Mouse (Mus musculus) neural tube, embryonic 15.5 days (tissue): ENCODE measurements at regions not wholly inside any gene's neighbourhood (a gene's known extent, or its start where the extent isn't known, plus 50 kb on each side); places are given as distances from the start of the nearest gene placed in this dataset.

Experiments used
- ATAC-seq: fragments of 200-750 bp; cut with Nextera tagmentation; 2 replicates; pipeline ENCODE4 v1.8.0; 2017; ENCODE audit warnings: mild to moderate bottlenecking, moderate TSS enrichment, moderate library complexity; ENCODE audit not compliant: low FRiP score
- H3K27ac ChIP-seq: fragments of 300-500 bp; sonication (generic); replicated peaks from 2 replicates; pipeline ENCODE4 v1.5.1; 2015; ENCODE audit warnings: mild to moderate bottlenecking, inconsistent platforms
- H3K27me3 ChIP-seq: fragments of 300-500 bp; sonication (generic); replicated peaks from 2 replicates; pipeline ENCODE4 v1.6.1; 2015; ENCODE audit warnings: inconsistent platforms
- H3K36me3 ChIP-seq: fragments of 300-500 bp; sonication (generic); 2 replicates; pipeline ENCODE4 v1.6.1; 2015; ENCODE audit warnings: inconsistent platforms
- H3K4me1 ChIP-seq: fragments of 300-500 bp; sonication (generic); 2 replicates; pipeline ENCODE4 v1.6.1; 2015; ENCODE audit warnings: inconsistent platforms
- H3K4me2 ChIP-seq: fragments of 300-500 bp; sonication (generic); 2 replicates; pipeline ENCODE4 v1.6.1; 2015; ENCODE audit warnings: inconsistent platforms, mild to moderate bottlenecking, moderate library complexity
- H3K4me3 ChIP-seq: fragments of 300-500 bp; sonication (generic); replicated peaks from 2 replicates; pipeline ENCODE4 v1.5.1; 2015; ENCODE audit warnings: mild to moderate bottlenecking, inconsistent platforms
- H3K9ac ChIP-seq: fragments of 300-500 bp; sonication (generic); replicated peaks from 2 replicates; pipeline ENCODE4 v1.6.1; 2015; ENCODE audit warnings: mild to moderate bottlenecking, inconsistent platforms
- H3K9me3 ChIP-seq: fragments of 300-500 bp; sonication (generic); replicated peaks from 2 replicates; pipeline ENCODE4 v1.6.1; 2016; ENCODE audit warnings: inconsistent platforms
- WGBS: fragments of 180-500 bp; shearing (Covaris S2); methylation state at CpG from one replicate; pipeline ENCODE4 v1.1.7; 2015; ENCODE audit warnings: mixed read lengths; 5-methylcytosine and 5-hydroxymethylcytosine counted together

DNA sequence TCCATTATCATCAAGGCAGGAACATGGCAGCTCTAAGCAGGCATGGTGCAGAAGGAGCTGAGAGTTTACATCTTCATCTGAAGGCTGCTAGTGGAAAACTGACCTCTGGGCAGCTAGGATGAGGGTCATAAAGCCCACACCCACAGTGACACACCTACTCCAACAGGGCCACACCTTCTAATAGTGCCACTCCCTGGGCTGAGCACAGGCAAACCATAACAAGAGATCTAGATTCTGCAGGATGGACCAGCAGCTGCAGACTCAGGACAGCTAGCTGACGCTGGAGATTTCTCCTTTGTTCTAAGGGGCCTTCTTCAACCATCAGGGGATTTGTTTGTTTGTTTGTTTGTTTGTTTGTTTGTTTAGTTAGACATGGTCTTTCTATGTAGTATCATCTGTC is 79.6 kb upstream of the Bod1 start:
- Histone ChIP-seq H3K4me1 (peaks cover 10% of the 10 kb centered on the region), H3K36me3 (no peaks in the 10 kb centered on the region), H3K4me3 (no peak overlapping the region), H3K9ac (no peak overlapping the region), H3K9me3 (no peaks in the 10 kb centered on the region), H3K4me2 (no peak overlapping the region), H3K27ac (no peak overlapping the region), H3K27me3 (no peaks in the 10 kb centered on the region)
- 93% methylated on average over 1 of the region's 1 CpGs for WGBS
- no peak for ATAC-seq

DNA sequence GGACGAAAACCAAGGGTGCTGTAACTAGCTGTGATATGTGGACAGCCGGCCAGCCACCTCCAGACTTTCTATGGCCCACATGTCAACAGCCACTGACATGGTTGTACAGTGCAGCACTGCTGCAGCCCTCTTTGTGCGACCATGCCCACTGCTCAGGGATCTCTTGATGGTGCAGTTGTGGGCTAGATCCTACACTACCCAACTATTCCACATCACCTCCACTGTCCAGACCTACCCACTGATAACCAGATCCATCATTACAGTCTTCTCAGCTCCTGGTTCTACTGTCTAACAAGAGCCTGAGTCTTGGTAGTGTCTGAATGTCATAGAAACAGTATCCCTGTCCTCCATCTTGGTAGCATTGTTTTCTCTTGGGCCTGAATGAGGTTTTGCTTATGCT is 81.5 kb upstream of the Bod1 start:
- Histone ChIP-seq H3K9ac (no peak overlapping the region), H3K4me3 (no peak overlapping the region), H3K4me1 (peaks cover 10% of the 10 kb centered on the region), H3K27me3 (no peaks in the 10 kb centered on the region), H3K27ac (peak overlapping the region; percentile 10; the same call in 1 of the 2 replicates), H3K4me2 (no peak overlapping the region), H3K9me3 (no peaks in the 10 kb centered on the region), H3K36me3 (no peaks in the 10 kb centered on the region)
- ATAC-seq = 0 out of 2 replicates have a peak, but pooled peaks have one; percentile 26
- 89% methylated on average over 3 of the region's 3 CpGs for WGBS

DNA sequence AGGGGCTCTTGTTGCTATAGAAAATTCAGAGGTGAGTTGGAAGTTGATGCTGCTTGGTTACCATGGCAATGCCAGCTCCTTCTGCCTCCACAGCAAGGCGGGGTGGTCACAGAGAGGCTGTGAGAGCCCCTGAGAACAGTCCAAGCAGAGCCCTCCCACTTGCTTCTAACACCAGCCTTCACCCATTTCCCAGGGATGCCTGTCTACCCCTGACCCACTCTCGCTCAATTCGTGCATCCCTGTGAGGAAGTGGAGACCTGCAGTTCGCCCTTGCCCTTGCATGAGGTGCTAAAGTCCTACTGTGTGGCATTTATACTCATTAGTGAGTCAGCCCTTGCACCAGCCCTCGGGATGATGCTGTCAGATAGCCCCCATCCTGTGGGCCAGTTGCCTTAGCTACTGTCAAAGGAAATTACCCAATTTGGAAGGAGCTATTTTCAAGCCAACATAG is 82.1 kb upstream of the Bod1 start:
- no peaks in the 10 kb centered on the region for H3K27me3 ChIP-seq
- no peak overlapping the region for H3K4me2 ChIP-seq
- H3K27ac ChIP-seq = no peak overlapping the region; the same call in 1 of the 2 replicates
- H3K36me3 ChIP-seq = no peaks in the 10 kb centered on the region
- ATAC-seq = peak; percentile 81
- 49% methylated on average over 5 of the region's 5 CpGs for WGBS
- no peaks in the 10 kb centered on the region for H3K9me3 ChIP-seq
- peaks cover 10% of the 10 kb centered on the region for H3K4me1 ChIP-seq
- H3K4me3 ChIP-seq = no peak overlapping the region
- no peak overlapping the region for H3K9ac ChIP-seq

DNA sequence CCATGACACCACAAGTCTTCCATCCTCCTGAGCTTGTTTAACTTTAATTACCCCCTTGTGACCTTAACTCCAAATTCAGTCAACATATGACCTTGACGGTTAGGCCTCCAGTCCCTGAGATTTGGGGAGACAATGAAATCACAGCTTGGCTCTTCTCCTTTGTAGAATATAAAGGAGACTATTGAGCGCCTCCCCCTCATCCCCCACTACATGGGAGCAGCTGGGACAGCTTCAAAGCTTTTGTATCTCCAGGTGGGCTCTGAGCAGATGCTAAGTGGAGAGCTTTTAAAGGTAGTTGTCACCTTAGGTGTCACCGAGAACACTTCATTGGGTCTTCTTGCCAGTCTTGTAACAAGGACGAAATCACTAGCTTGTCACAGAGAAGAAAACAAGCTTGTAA is 82.7 kb upstream of the Bod1 start:
- Histone ChIP-seq H3K4me3 (no peak overlapping the region), H3K9ac (no peak overlapping the region), H3K27ac (no peak overlapping the region), H3K4me2 (no peak overlapping the region), H3K9me3 (no peaks in the 10 kb centered on the region), H3K36me3 (no peaks in the 10 kb centered on the region), H3K4me1 (peaks cover 17% of the 10 kb centered on the region), H3K27me3 (no peaks in the 10 kb centered on the region)
- WGBS = 49% methylated on average over 4 of the region's 4 CpGs
- ATAC-seq = no peak

DNA sequence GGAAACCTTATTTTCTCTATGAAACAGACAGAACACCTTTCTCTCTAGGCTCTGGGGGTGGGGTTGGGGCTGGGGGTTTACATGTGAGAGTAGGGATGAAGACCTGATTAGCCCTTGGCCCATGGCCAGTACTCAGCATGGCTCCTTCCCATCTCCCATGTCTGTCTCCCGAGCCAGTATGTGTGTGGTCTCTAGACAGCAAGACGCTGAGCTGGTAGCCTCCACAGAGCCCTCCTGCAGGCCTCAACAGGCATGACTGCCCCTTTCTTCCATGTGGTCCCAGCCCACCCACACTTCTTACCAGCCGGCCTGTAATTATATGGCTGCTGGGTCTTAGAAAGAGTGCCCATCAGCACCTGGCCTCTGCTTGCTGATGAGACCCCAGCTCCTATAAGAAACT is 84.2 kb upstream of the Bod1 start:
- no peak for ATAC-seq
- Histone ChIP-seq H3K27ac (no peak overlapping the region), H3K9me3 (no peaks in the 10 kb centered on the region), H3K4me3 (no peak overlapping the region), H3K36me3 (no peaks in the 10 kb centered on the region), H3K4me2 (no peak overlapping the region), H3K4me1 (peaks cover 28% of the 10 kb centered on the region), H3K9ac (no peak overlapping the region), H3K27me3 (no peaks in the 10 kb centered on the region)
- 25% methylated on average over 3 of the region's 3 CpGs for WGBS

DNA sequence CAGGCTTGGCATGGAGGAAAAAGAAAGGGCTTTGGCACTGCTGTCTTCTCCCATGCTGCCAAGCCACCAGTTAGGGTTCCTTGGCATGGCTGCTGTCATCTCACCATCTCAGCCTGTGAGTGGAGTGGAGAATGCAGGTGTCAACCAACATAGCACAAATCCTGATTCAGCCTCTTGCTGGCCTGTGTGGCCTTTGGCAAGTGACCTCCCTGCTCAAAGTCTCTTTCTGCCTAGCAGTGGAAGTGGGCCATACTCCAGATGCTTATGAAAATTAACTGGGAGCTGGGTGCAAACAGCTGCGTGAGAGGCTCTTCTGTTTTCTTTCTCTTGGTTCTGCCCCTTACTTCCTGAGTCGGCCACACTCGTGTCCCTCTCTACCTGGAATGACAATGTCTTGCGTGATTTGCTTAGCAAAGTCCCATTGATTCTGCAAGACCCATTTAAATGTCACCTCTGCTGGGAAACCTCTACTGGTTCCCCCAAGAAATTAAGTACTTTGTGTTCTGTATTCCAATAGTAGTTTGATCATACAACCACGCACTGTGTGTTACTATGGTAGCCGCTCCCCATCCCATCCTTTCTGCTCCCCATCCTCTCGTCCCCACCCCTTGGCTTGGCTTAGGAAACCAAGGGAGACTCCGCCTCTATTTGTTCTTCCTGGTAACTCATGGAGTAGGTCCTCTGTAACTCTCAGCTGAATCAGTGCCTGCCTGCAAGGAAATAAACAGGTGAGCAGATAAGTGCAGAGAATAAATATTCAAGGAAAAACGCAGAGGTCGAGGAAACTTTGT is 84.9 kb upstream of the Bod1 start:
- H3K4me1 ChIP-seq = peaks cover 28% of the 10 kb centered on the region
- H3K27me3 ChIP-seq = no peaks in the 10 kb centered on the region
- no peak overlapping the region for H3K9ac ChIP-seq
- 86% methylated on average over 10 of the region's 10 CpGs for WGBS
- H3K4me3 ChIP-seq = no peak overlapping the region
- H3K4me2 ChIP-seq = no peak overlapping the region
- ATAC-seq = no peak
- H3K9me3 ChIP-seq = no peaks in the 10 kb centered on the region
- no peaks in the 10 kb centered on the region for H3K36me3 ChIP-seq
- no peak overlapping the region for H3K27ac ChIP-seq

DNA sequence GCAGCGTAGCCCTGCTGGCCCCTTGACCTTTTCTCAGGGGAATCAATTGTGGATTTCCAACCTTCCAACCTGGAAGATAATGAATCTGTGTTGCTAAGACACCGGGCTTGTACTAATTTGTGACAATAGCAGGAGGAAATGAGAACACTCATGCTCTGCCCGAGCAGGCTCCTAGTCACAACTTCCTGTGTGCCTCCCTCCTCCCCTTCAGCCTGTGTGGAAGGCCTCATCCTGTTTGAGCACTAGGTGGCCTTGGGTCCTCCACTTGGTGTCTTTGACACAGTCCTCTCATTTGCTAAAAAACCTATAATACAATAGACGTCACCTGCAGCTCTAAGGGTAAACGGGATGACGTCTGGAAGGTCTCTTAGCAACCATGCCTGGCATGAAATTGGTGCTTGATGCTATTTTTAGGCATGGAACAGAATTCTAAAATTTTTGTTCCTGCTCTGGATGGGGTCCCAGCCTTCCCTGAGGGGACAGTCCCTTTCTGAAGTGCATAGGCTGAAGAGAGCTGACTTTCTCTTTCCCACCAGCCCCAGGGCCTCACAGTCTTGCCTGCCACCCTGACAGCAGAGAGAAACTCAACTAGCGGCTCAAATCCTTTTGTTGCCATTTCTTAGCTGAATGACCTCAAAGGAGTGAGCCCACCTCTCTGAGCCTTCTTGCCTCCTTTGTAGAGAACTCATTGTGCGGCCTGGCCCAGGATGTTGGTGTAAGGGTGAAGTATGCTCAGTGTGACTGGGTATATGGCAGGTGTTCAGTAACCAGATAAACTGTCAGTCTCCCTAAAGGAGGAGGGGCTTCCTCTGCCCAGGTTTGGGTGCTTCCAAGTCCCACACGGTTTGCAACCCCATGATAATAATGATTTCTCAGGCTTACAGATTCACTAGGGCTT is 88.4 kb upstream of the Bod1 start:
- no peaks in the 10 kb centered on the region for H3K9me3 ChIP-seq
- peak; percentile 40; the same call in 1 of the 2 replicates for ATAC-seq
- H3K27ac ChIP-seq = peak overlapping the region; percentile 43; the same call in 1 of the 2 replicates
- H3K4me2 ChIP-seq = no peak overlapping the region
- no peak overlapping the region for H3K4me3 ChIP-seq
- no peak overlapping the region for H3K9ac ChIP-seq
- WGBS = 38% methylated on average over 9 of the region's 9 CpGs
- H3K27me3 ChIP-seq = no peaks in the 10 kb centered on the region
- H3K4me1 ChIP-seq = peaks cover 18% of the 10 kb centered on the region
- no peaks in the 10 kb centered on the region for H3K36me3 ChIP-seq

DNA sequence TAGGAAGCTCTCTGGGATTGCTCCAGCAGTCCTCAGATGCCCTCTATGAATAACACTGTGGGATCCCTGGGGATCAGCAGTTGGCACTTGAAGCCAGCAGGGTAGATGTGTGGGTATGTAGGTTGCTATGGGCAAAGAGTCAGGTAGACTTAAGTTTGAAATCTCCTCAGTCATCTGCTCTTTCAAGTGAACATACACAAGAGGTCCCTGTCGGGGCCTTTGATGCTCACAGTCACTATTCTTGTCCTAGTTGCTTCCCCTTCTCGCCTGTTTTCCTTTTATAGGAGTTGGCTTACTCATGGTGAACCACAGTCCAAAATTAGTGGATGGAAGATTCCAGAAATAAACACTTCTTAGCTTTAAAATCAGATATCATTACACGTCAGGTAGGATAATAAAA is 92.2 kb upstream of the Bod1 start:
- 88% methylated on average over 3 of the region's 3 CpGs for whole genome bisulfite sequencing

DNA sequence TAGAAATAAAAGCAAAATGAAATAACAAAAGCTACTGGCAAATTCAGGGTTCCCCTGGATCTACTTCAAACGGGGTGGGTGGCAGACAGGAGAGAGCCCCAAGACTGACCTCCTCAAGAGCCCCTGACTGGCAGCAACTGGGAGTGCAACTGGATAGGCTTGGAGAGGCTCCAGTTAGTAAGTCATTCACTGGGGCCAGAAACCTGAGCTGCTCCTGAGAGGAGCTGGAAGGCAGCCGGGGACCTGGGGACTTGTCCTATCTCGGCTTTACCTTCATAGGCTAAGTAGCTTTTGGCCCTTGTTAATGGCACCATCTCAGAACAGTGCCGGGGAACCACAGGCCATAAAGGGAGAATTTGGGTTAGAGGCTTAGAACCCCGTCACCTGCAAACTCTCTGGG is 94.6 kb upstream of the Bod1 start:
- Histone ChIP-seq H3K4me2 (no peak overlapping the region), H3K36me3 (no peaks in the 10 kb centered on the region), H3K4me1 (peaks cover 22% of the 10 kb centered on the region), H3K9me3 (no peaks in the 10 kb centered on the region), H3K27ac (no peak overlapping the region), H3K27me3 (no peaks in the 10 kb centered on the region), H3K9ac (no peak overlapping the region), H3K4me3 (no peak overlapping the region)
- WGBS = 93% methylated on average over 5 of the region's 5 CpGs
- ATAC-seq = no peak

More for the DNA sequence above, 92.2 kb upstream of the Bod1 start:
- H3K27me3 ChIP-seq = no peaks in the 10 kb centered on the region
- H3K9ac ChIP-seq = no peak overlapping the region
- H3K27ac ChIP-seq = no peak overlapping the region
- H3K4me2 ChIP-seq = no peak overlapping the region
- ATAC-seq = no peak
- no peaks in the 10 kb centered on the region for H3K36me3 ChIP-seq
- no peaks in the 10 kb centered on the region for H3K9me3 ChIP-seq
- H3K4me1 ChIP-seq = peaks cover 27% of the 10 kb centered on the region
- no peak overlapping the region for H3K4me3 ChIP-seq

DNA sequence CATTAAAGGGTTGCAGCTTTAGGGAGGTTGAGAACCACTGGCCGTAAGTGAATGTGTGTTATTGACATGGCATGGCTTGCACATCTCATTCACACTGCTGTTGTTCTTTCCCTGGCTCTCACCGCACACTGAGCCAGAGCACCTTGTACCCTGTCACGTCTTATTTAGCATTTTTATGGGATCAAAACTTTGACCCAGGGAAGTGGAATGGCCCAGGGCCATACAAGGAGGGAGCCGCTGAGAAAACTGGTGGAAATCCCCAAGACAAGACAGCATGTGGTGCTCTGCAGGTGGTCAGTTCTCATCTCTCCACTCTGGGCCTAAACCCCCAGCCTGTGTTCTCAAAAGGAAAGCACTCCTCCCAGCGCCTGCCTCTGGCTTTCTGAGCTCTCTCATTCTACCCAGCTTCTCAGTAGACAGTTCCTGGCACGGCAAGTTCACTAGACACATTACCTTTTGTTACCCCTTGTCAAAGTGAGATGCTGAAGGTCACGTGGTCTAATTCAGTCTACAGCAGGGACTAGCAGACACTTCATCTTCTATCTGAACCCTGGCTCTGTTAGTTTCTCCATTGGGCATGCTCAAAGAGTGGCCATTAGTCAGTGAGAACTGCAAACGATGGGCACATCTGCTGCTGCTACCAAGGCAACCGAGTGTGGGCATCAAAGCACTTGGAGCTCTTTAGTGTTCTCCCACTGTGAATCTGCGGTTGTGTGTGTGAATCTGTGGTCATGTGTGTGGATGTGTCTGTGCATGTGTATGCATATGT is 96.2 kb upstream of the Bod1 start:
- no peak overlapping the region for H3K9ac ChIP-seq
- H3K4me2 ChIP-seq = no peak overlapping the region
- H3K36me3 ChIP-seq = no peaks in the 10 kb centered on the region
- 23% methylated on average over 10 of the region's 10 CpGs for WGBS
- H3K27me3 ChIP-seq = no peaks in the 10 kb centered on the region
- H3K9me3 ChIP-seq = no peaks in the 10 kb centered on the region
- H3K27ac ChIP-seq = peak overlapping the region; percentile 73
- H3K4me1 ChIP-seq = peaks cover 24% of the 10 kb centered on the region
- no peak overlapping the region for H3K4me3 ChIP-seq
- ATAC-seq = peak; percentile 73
